Mouse (Mus musculus) 3T3-L1 (cell line): ENCODE results near the gene Fhad1.
A peak's percentile ranks its signal among the peaks of the same experiment; 100 is the strongest.

Experiments
- DNase-seq: peaks from one replicate; pipeline ENCODE4 v3.0.0-alpha.2; 2015; ENCODE audit warnings: low read depth, low spot score

Fhad1 gene

DNA sequence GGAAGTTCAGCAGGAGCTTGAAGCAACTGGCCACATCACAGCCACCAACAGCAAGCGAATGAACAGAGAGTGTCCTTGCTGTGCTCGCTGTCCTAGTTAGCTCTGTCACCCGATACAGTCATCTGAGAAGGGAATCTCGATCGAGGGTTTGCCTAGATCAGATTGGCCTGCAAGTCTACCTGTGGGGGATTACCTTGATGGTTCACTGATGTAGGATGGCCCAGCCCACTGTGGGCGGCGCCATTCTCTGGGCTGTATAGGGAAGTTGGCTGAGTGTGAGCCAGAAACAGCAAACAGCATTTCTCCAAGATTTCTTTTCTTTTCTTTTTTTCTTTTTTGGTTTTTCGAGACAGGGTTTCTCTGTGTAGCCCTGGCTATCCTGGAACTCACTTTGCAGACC is 150.4 kb downstream of the Fhad1 start:
- DNase-seq, result no peak

DNA sequence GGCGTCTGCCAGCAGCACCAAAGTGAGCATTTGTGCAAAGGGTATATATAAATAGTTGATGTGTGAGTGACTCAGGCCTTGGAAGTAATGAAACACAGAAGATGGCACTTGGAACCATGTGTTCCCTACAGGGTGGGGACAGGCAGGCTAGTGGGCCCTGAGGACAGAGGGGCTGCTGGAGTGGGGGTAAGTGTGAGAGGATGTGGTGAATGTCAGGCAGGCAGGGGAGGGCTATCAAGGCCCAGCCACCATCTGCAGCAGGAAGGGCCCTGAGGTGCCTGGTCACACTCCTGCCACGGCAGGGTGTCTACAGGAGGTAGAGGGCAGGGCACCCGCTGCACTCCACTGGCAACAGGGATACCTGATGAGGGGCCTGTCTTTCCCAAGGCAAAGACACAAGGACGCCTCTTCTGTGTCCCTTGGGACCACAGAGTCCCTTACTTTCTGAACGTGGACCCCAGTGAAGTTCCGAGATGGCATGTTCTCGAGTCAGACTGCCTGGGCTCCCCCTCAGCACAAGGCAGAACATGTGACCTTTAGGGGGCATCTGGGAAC is 151.1 kb downstream of the Fhad1 start:
- no peak for DNase-seq

DNA sequence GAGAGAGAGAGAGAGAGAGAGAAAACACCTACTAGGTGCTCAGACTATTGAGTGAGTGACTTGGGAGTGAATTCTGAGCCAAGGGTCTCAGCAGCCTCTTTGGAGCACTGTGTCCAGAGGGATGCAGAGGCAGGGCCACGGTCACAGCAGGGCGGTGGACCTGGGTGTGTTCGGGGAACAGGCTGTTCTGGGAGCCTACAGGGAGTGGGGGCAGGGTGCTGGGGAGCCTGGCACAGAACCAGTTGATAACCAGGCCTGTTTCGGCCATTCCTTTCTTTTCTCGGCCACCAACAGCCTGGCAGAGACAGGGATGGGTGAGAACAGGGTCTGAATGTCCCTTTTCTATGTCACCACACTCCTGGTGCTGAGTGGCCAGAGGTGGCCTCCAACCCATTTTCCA is 152.0 kb downstream of the Fhad1 start:
- DNase-seq, result no peak

DNA sequence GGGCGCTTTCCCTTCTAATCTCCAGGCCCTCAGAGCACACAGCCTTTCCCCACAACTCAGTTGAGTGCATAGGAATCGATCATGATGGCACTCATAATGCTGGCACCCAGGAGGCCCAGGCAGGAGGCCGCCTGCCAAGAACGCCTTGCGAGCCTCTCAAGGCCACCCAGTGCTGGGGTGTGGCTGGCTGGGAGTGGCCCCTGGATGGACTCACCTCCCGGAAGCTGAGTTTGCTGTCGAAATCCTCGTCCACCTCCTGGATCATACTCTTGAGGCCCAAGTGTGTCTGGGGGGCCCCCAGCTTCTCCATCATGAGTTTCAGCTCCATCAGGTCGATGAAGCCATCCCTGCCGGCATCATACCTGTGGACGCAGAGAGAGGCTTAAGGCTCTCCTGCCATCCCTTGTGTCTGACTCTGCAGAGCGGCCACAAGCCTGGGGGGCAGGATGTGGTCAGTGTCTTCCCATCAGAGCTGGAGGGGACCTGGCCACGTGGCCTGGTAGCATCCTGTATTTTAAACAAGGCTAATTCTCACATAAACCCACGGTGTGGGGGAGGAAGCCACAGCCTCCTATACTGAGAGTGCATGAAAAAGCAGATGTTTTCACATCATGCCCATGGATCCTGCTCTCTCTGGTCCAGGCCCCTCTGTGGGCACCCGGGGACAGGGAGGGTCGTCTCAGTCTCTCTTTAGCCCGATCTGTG is 153.1 kb downstream of the Fhad1 start:
- no peak for DNase-seq

DNA sequence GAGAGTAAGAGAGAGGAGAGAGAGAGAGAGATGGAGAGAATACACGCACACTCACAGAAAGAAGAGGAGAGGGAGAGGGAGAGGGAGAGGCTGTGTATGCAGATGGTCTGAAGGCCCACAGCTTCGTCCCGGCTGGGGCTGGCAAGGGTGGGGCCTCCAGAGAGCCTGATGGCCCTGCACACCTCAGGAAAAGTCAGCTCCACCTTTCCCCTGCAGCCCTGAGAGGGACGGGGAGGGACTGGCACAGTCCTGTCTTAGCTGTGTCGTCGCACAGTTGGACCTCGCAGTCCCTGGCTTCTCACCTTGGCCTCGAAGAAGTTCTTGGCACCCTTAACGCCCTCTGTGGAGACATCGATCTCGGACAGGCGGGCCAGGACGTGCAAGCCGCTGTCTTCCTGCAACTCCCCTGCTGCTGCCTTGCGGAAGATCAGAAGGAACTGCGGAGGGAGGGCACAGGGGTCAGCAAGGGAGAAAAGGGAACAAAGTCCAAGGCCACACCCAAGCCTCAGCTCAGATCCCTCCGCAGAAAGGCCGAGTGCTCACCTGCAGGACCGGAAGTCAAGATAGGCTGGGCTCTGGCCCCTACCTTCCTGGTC is 154.5 kb downstream of the Fhad1 start:
- no peak for DNase-seq

DNA sequence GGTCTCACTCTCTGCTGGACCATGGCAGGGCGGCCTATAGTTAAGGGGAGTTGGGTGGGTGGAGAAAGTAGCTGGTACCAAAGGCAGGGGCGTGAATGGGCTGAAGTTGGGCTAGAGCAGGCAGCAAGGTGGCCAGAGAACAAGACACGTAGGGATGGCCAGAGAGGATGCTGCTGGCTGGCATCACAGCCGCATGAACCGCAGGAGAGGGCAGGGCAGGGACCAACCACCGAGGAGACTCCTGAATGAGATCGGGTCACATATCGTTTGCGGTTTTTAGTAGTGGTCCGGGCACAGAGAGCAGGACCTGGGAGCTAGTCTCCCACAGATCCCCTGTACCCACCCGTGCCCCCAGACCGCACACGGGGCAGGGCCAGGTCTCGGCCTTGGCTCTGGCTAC is 155.5 kb downstream of the Fhad1 start:
- no peak for DNase-seq

DNA sequence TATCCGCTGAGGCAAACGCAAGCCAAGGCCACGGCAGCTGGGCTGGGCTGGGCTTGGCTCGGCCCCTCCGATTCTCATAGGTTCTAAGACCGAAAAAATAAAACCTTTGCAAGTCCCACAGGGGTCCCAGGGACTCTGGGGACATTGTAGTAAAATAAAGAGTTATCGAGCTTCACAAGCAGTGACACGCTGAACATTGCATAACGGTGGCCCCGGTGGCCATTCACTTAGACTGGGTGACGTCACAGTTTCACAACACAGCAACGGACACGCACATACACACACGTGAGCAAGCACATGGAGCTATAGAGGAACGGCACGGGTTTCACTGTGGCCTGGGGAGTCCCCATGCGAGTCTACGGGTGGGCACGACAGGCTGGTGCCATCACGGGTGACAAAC is 156.4 kb downstream of the Fhad1 start:
- no peak for DNase-seq

DNA sequence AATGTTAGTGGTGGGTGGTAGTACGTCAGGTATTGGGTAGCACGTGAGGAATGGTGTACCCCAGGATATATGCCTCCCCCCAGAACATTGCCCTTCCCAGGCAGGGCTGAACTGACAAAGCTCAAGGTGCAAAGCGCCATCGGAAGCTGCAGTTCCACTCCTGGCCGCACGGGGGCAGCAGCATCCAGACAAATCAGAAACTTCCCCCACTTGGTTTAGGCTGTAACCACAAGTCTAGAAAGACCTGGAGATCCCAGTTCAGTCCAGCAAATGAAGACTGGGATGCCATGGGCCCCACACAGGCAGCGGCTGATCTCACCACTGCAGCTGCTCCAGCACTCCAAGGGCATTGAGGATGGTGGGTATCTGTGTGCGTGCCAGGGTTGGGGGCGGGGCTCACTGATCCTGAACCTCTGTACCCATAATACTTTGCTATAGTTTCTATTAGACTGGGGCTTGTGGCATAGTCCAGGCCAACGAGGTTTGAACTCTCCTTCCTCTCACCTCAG is 157.4 kb downstream of the Fhad1 start:
- peak; percentile 81 for DNase-seq

DNA sequence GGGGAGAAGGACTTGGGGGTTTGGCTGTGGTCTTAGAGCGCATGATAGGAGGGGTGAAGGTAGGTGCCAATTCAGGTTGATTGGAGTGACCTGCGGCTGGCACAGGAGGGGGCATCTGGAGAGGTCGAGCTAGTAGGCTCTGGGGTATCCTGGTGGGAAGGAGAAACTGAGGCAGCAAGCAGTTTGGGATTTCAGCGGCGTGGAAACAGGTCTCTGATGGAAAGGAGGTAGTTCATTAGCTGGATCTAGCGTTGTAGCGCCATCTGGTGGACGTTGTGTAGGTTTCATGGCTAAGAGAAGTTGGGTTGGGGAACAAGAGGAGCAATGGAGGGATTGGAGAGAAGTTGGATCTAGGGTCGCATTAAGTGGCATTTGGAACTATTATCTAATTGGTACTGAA is 161.4 kb downstream of the Fhad1 start:
- DNase-seq, result peak; percentile 36

DNA sequence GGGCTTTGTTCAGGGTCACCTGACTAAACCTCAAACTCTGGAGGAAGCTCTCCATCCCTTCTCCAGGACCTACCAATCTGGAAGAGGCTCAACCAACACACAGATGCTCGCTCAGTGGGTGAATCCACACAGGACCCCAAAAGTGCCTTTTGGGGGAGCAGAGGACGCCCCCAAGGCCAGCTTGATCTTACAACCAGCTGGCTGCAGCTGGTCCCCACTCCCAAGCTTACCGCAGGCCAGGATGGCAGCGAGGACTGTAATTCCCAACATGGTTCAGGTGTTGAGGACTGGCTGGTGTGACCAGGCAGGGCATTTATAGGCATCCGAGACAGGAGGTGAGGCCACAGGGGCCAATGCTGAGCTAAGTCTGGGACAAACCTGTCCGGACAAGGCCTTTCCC is 168.9 kb downstream of the Fhad1 start, which contains the start of gene Ctrc:
Gene Ctrc, minus strand, starts transcription at position 361 of the 400 bp plus-strand sequence.
- DNase-seq, result no peak
